Mouse (Mus musculus) gastrocnemius, adult 2 months (tissue): ENCODE measurements around the gene Ambp. TPM values are rescaled to one million over a fixed set of nuclear protein-coding genes. Genes with fewer than 3 reads are reported as not detected.

Source experiments
- DNase-seq: peaks from one replicate; pipeline ENCODE4 v3.0.0; 2022
- H3K27ac ChIP-seq: fragments of 200-600 bp; 2 replicates; pipeline ENCODE4 v1.8.1; 2022; ENCODE audit warnings: mild to moderate bottlenecking
- H3K4me3 ChIP-seq: fragments of 200-600 bp; 2 replicates; pipeline ENCODE4 v1.8.1; 2022; ENCODE audit warnings: mild to moderate bottlenecking, moderate library complexity
- CTCF ChIP-seq: fragments of 200-600 bp; IDR thresholded peaks from 2 replicates; pipeline ENCODE4 v1.8.1; 2022; ENCODE audit warnings: antibody characterized with exemption, mild to moderate bottlenecking, moderate library complexity
- intact Hi-C: fragments of 180-260 bp; cut with DNase I; formaldehyde crosslinking; loops from one replicate; pipeline ENCODE4 v1.15.1; 2025
- total RNA-seq, 2 experiments: library from RNA; stranded (reverse); gene quantifications; 2 replicates each; pipeline ENCODE4 v1.2.3; 2021

Gene Ambp
- total RNA-seq, 2 experiments from 2014 or later, result not detected

DNA sequence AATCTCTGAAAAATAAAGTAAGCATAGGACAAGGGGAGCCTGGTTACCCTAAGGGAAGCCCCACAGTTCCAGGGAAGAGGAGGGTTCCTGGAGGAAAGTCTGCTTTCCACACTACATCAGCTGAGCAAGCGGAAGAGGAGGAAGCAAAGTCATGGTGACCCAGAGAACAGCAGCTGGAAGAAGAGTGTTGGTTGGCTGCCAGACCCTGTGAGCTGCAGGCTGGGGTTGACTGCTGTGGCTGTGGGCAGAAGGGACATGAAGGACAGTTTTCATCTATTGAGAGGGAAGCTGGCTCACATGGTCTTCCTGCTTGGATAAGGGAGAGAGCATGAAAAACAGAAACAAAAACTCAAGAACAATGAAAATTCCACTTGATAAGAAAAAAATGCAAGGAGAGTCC, 57.0 kb downstream of the Ambp start:
- intact Hi-C loops, result no loop called here
- no peak for TF ChIP-seq CTCF
- DNase-seq, result no peak
- no peak overlapping the region for H3K4me3 ChIP-seq
- H3K27ac ChIP-seq, result no peak overlapping the region

Other genes with a start within 250 kb of the Ambp start
- gene Zfp618, start 189.2 kb downstream of the Ambp start, total RNA-seq, result under 1 TPM; 0.18 to 0.20 TPM
- gene Kif12, start 17.3 kb upstream of the Ambp start, total RNA-seq, result not detected
- under 1 TPM; 0.23 to 0.75 TPM for gene Col27a1, start 59.2 kb upstream of the Ambp start, total RNA-seq
- 1 to 10 TPM in 1 of 2 experiments, not detected in 1; 1.3 TPM for gene Orm1, start 189.8 kb upstream of the Ambp start, total RNA-seq
- gene Orm3, start 201.4 kb upstream of the Ambp start, total RNA-seq, result not detected
- not detected for gene Orm2, start 207.7 kb upstream of the Ambp start, total RNA-seq
- gene Akna, start 248.6 kb upstream of the Ambp start, total RNA-seq, result 1 to 10 TPM in 1 of 2 experiments, under 1 TPM in 1; 0.97 to 1.8 TPM